Mouse (Mus musculus) Patski (cell line): Measurements from ENCODE around the gene Aqp6. TPM values are rescaled to one million over a fixed set of nuclear protein-coding genes. Genes with fewer than 3 reads are reported as not detected.
A peak's percentile ranks its signal among the peaks of the same experiment; 100 is the strongest.

Experiments
- ATAC-seq: fragments of 100-300 bp; one replicate; pipeline ENCODE4 v1.8.0; 2021
- CTCF ChIA-PET: fragments of 350-600 bp; sonication (Branson Sonifier 250); formaldehyde crosslinking; loops from one replicate; lab custom pipeline; 2022; ENCODE audit warnings: inconsistent platforms; lab: Charles Lee
- POLR2A ChIA-PET: fragments of 350-600 bp; sonication (Branson Sonifier 250); formaldehyde crosslinking; loops from one replicate; lab custom pipeline; 2022; ENCODE audit warnings: antibody characterized with exemption, inconsistent platforms; lab: Charles Lee
- DNase-seq: peaks from one replicate; pipeline ENCODE4 v3.0.0-alpha.2; 2011; ENCODE audit warnings: low read depth, low spot score
- H3K27me3 ChIP-seq: fragments of 371-371 bp; one replicate; pipeline ENCODE4 v1.5.1; 2021
- CTCF ChIP-seq: fragments of 100-300 bp; IDR thresholded peaks from one replicate; pipeline ENCODE4 v1.5.1; 2021
- in situ Hi-C: fragments of 300-500 bp; cut with MboI; formaldehyde crosslinking; loops from 3 replicates; pipeline ENCODE4 v1.11.1; 2018; ENCODE audit warnings: low pct_unique_long_range_greater_than_20kb, mixed read lengths
- polyA plus RNA-seq: library from polyadenylated mRNA; unstranded; gene quantifications from one replicate; pipeline ENCODE4 v1.2.3, GENCODE M21; 2021

The Aqp6 gene
- polyA plus RNA-seq, 1 experiment from 2014 or later, result not detected

DNA sequence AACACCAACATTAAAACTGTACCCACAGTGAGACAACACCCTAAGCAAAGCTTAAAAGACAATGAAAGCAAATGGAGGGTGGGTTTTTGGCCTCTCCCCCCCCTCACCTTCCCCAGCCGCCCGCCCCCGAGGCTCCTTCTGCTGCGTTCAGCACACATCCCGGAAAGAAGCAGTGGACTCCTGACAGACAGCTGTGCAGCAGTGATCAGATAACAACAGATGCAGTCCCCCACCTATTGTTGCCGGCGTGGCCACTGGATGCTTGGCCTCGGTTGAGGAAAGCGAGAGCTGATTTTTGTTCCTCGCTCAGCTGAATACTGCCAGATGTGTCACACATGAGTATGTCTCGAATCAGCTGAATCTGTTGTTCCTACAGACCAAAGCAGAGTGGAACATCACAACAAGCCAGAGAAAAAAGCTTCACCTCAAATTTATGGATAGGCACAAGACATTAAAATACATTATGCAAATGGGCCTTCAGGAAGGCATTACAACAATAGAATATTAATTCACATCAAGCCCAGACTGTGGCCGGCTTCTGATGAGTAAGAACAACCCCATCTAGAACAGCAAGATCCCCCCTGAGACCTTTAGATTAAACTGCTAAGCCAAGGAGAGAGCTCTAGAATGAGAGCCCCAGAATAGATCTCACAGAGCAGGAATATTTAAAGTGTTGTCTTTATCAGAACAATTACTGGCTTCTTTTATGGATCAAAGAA lies 36.4 kb downstream of the Aqp6 start:
- ChIA-PET POLR2A (no interaction called here), CTCF (no interaction called here)
- no peak for TF ChIP-seq CTCF
- ATAC-seq, result no peak
- no peak for DNase-seq
- no peaks in the 10 kb centered on the region for H3K27me3 ChIP-seq
- in situ Hi-C loops, result no loop called here

DNA sequence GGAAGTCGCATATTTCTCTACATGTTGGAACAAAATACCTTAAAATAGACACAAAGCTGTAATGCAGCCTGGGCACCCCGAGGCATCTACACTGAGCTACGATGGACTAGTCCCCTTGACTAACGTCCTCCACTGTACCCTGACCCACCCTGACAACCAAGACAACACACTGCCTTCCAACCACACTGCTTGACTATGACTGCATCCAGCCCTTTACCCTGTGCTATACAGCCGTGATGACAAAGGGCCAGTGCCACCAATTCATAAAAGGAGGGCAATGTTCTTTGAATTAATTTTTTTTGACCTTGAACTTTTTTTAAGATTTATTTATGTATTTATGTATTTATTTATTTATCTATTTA lies 36.9 kb downstream of the Aqp6 start:
- ChIA-PET CTCF (no interaction called here), POLR2A (no interaction called here)
- TF ChIP-seq CTCF, result no peak
- ATAC-seq, result no peak
- in situ Hi-C loops, result no loop called here
- DNase-seq, result no peak
- H3K27me3 ChIP-seq, result no peaks in the 10 kb centered on the region

DNA sequence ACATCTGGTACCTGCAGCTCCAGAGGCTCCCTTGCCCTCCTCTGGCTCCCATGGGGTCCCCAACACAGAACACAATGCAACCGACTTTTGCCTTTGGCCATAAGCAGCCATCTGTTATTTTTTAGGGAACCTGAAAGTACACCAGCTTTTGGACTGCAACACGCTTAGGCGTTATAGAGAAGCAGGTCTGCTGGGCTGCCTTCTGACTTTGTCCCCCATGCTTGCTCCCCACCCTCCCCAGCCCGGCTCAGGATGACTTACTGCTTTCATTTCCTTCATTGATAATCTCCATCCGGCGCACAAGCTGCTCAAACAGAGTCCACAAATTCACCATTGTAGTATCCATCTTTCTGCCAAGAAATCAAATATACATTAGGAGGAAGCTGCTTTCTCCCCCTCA lies 41.4 kb downstream of the Aqp6 start:
- TF ChIP-seq CTCF, result no peak
- DNase-seq (no peak), ATAC-seq (no peak)
- in situ Hi-C loops, result no loop called here
- POLR2A ChIA-PET, result no interaction called here
- H3K27me3 ChIP-seq, result no peaks in the 10 kb centered on the region
- CTCF ChIA-PET, result no interaction called here

DNA sequence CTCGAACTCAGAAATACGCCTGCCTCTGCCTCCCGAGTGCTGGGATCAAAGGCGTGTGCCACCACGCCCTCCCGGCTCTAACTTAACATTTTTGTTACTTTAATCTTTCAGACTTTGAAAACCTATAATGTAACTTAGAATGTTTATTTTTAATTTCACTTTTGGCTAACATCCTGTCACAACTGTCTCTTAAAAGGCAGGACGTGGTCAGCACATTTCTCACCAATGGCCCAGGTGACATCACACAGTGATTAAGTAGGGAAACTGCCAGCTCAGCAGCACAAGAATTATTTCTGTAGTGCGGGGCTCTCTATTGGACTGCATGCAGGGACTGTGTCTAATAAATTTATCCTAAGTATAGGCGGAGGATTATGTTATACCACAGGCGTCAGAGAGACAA lies 42.6 kb downstream of the Aqp6 start:
- ATAC-seq (no peak), DNase-seq (no peak)
- H3K27me3 ChIP-seq, result no peaks in the 10 kb centered on the region
- in situ Hi-C loops, result no loop called here
- TF ChIP-seq CTCF, result no peak
- POLR2A ChIA-PET, result no interaction called here
- CTCF ChIA-PET, result interaction anchor here (1.8 kb wide), 2 partner anchors 25 to 48 kb away, joined by 5 to 6 read pairs; no protein-coding TSS in a partner anchor

DNA sequence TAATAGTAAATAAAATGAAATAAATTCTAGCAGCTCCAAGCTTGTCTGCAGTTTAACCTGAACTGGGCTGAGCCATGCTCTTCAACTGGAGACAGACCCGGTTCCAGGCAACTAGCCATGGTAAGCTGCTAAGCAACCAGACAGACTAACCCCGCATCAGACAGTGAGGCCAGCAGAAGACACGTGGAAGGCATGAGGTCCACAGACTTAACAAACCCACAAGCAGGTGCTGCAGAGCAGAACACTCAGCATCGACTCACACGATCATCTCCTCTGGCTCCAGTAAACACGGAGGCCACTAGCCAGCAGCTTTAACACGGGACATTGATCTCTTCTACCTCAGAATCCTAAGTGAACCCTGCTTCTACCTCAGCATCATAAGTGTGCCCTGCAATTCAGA lies 43.6 kb downstream of the Aqp6 start:
- TF ChIP-seq CTCF, result no peak
- H3K27me3 ChIP-seq, result no peaks in the 10 kb centered on the region
- ChIA-PET POLR2A (no interaction called here), CTCF (interaction anchor here (1.1 to 1.8 kb wide), 4 partner anchors 13 to 49 kb away, joined by 3 to 6 read pairs (median 6); no protein-coding TSS in a partner anchor)
- in situ Hi-C loops, result no loop called here
- ATAC-seq (peak; percentile 39), DNase-seq (peak; percentile 77)

DNA sequence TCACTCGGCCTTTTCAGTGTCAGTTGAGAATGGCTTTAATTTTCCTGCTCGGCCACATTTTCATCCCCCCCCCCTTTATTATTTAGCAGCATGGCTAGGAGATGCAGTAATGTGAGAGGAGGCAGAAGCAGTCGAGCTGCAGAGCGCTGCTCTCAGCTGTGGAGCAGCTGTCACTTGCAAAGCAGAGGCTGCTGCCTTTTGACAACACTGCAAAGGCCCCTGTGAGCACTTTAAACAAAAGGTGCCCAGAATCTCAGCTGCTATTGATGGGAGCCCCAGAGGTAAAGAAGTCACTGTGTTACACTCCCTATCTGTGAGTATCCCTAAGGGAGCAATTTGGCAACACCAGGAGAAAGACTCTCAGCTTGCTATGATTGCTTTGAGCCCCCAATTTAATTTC lies 47.1 kb downstream of the Aqp6 start:
- in situ Hi-C loops, result no loop called here
- no peaks in the 10 kb centered on the region for H3K27me3 ChIP-seq
- ChIA-PET POLR2A (interaction anchor here (1.0 kb wide), 1 partner anchor 16 kb away, joined by 5 read pairs; no protein-coding TSS in a partner anchor), CTCF (interaction anchor here (0.7 to 2.0 kb wide), 3 partner anchors 16 to 59 kb away, joined by 3 to 6 read pairs (median 4); no protein-coding TSS in a partner anchor)
- no peak for TF ChIP-seq CTCF
- no peak for DNase-seq
- ATAC-seq, result no peak

DNA sequence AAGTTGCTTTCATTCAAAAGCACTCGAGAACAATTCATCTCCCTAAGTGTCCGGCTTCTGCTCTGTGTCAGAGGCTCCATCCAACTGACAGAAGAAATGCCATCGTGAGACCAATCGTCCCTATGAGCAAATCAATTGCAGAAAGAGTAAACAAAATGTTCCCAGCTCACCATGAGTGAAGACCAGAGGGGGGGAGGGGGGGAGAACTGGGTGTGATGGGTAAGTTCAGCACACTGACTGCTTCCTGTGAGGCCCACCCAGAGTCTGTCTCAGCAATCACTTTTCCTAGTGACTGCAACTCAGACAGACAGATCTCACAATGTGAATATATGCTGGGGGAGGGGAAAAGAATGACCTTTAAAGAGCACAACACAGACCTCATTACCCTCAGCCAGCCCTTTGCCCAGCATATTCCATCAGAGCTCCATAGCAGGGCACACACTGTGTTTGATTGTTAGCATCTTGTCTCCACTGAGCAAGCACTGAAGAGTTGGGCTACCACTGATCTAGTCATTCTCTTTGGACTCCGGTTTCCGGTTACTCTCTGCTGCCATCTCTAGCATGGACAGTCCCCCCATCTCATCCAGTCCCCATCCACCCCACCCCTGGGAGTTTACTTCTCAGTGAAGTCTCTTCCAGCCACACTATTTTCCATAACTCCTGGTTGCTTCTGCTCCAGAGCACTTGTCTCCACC lies 48.0 kb downstream of the Aqp6 start:
- ChIA-PET CTCF (interaction anchor here (1.1 to 1.9 kb wide), 2 partner anchors 17 to 233 kb away, joined by 4 to 6 read pairs; no protein-coding TSS in a partner anchor), POLR2A (interaction anchor here (1.0 kb wide), 1 partner anchor 17 kb away, joined by 5 read pairs; no protein-coding TSS in a partner anchor)
- no peak for TF ChIP-seq CTCF
- in situ Hi-C loops, result no loop called here
- H3K27me3 ChIP-seq, result no peaks in the 10 kb centered on the region
- DNase-seq (no peak), ATAC-seq (no peak)

DNA sequence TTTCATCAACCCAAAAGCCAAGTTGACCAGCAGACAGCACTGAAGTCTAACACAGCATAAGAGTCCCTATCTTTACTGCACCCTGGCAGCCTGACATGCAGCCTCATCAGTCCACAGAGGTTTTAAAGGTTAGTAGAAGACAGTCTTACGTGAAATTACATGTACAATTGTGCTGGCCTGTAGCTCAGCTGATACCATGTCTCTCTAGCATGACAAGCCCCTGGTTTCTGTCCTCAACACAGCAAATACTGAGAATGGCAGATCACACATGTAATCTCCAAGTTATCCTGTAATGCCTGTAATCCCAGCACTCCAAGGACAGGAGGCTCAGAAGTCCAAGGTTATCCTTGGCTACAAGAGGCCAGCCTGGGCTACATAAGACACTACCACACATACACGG lies 49.1 kb downstream of the Aqp6 start:
- H3K27me3 ChIP-seq, result no peaks in the 10 kb centered on the region
- in situ Hi-C loops, result no loop called here
- ATAC-seq, result no peak
- ChIA-PET CTCF (interaction anchor here (1.1 to 2.7 kb wide), 4 partner anchors 16 to 234 kb away, joined by 3 to 7 read pairs (median 5); no protein-coding TSS in a partner anchor), POLR2A (interaction anchor here (0.9 to 1.1 kb wide), 2 partner anchors 14 to 19 kb away, joined by 3 read pairs; no protein-coding TSS in a partner anchor)
- no peak for TF ChIP-seq CTCF
- no peak for DNase-seq

DNA sequence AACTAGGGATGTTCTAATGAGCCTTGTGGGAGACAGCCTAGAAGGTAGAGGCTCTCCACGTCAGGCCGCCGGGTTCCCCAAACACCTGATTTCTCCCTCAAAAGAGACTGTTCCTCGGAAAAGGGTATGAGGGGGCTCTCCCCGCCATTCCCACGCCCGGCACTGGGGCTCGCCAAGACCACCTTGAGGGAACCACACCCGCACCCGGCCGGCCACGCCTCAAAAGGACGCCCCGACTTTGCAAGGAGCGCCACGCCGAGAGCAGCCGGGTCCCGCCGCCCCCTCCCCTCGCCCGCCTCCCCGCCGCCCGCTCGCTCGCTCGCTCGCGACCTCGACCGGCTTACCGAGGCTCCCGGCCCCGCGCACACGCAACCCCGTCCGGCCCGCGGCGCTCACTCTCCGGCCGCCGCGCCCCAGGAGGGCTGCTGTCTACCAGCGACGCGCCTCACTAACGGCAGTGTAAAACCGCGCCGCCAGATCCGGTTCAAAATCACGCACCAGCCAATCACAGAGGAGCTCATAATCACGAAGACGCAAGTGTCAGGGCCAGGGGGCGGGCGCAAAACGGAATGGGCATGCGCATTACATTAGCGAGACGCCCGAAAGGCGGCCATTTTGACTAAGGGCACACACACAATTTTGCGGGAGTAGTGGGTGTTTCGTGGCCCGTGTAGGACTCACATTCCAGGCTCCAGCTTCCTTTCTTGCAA lies 50.1 kb downstream of the Aqp6 start, which contains the start of gene Racgap1:
Racgap1 (minus strand) TSS at position 494 of the 710 bp plus-strand sequence.
- in situ Hi-C loops, result no loop called here
- DNase-seq, result peak; percentile 71
- peak; percentile 77 for ATAC-seq

More for the DNA sequence above, 50.1 kb downstream of the Aqp6 start, which contains the start of gene Racgap1:
- ChIA-PET POLR2A (no interaction called here), CTCF (interaction anchor here (0.6 to 2.7 kb wide), 4 partner anchors 19 to 55 kb away, joined by 3 to 7 read pairs (median 6); no protein-coding TSS in a partner anchor)
- no peak for TF ChIP-seq CTCF
- no peaks in the 10 kb centered on the region for H3K27me3 ChIP-seq
